Mouse (Mus musculus): ENCODE measurements around the gene Fyn. TPM values are rescaled to one million over a fixed set of nuclear protein-coding genes. Genes with fewer than 3 reads are reported as not detected.

Gene Fyn
- polyA plus RNA-seq, 1 experiment, result 107 TPM

- TF ChIP-seq CTCF (IDR thresholded peaks at IDR 0.05; ENCODE audit: extremely low read depth, insufficient read depth, low read length), result no peak
- TF ChIP-seq POLR2A (IDR thresholded peaks at IDR 0.05; ENCODE audit: extremely low read depth, insufficient read depth, low read length), result no peak
- Histone ChIP-seq H3K4me3 (ENCODE audit: insufficient read depth, low read length) (no peak overlapping the region), H3K27ac (ENCODE audit: insufficient read depth, low read length) (no peak overlapping the region), H3K4me1 (ENCODE audit: control insufficient read depth, insufficient read depth, low read length) (no peaks in the 10 kb centered on the region)
These were observed 211.8 kb downstream of the Fyn start for GRCm38 (mm10) chr10:39580477-39580876.

DNA sequence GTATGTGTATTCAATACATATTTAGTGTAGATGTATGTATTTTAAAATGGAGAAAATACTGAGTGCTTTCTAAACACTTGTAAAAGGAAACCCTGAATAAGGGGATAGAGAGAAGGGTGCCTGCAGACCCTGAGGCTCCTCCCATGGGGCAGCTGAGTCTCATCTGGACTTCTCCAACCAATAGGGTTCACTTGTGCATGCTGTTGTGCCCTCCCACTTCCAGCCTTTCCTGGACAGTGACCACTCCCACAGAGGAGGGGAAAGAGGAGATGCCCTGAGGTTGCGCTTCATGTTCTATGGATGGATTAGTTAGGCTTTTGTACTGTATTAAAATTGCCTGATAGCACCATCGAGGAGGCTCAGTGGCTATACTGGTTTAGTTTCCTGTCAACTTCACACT, 213.7 kb downstream of the Fyn start:
- H3K27ac ChIP-seq (ENCODE audit: insufficient read depth, low read length), result no peak overlapping the region
- H3K4me1 ChIP-seq (ENCODE audit: control insufficient read depth, insufficient read depth, low read length), result no peaks in the 10 kb centered on the region
- no peak for TF ChIP-seq POLR2A (IDR thresholded peaks at IDR 0.05; ENCODE audit: extremely low read depth, insufficient read depth, low read length)
- H3K4me3 ChIP-seq (ENCODE audit: insufficient read depth, low read length), result no peak overlapping the region

GRCm38 (mm10) chr10:39583718-39584117, 215.1 kb downstream of the Fyn start:
- TF ChIP-seq POLR2A (IDR thresholded peaks at IDR 0.05; ENCODE audit: extremely low read depth, insufficient read depth, low read length) (no peak), CTCF (IDR thresholded peaks at IDR 0.05; ENCODE audit: extremely low read depth, insufficient read depth, low read length) (no peak)
- Histone ChIP-seq H3K4me3 (ENCODE audit: insufficient read depth, low read length) (no peak overlapping the region), H3K27ac (ENCODE audit: insufficient read depth, low read length) (no peak overlapping the region), H3K4me1 (ENCODE audit: control insufficient read depth, insufficient read depth, low read length) (no peaks in the 10 kb centered on the region)

DNA sequence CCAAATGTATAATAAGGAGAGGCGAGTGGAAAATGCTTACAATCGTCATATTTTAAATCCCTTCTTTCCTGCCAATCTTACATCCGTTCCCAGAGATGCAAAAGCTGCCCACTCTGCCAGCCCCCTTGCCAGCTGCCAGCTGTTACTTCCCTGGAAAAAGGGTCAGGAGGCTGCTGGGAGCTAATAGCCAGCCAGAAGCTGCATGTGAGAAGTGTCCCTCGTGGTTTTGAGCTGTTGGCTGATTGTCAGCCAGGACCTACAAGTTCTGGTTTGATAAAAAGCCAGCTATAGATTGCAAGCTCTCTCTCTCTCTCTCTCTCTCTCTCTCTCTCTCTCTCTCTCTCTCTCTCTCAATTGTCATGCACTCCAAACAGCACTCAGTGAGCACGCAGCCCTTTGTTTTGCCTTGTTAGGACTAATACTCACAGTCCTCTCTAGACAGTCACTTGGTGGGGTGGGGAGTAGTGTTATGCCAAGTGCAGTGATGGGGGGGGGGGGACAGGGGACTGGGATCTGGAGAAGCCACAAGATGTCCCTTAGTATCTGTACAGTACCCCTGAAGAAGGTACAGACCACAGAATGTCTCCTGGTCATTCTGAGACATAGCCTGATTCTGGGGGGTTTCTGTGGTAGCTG, 218.8 kb downstream of the Fyn start:
- Histone ChIP-seq H3K4me1 (ENCODE audit: control insufficient read depth, insufficient read depth, low read length) (no peaks in the 10 kb centered on the region), H3K27ac (ENCODE audit: insufficient read depth, low read length) (no peak overlapping the region), H3K4me3 (ENCODE audit: insufficient read depth, low read length) (no peak overlapping the region)
- no peak for TF ChIP-seq POLR2A (IDR thresholded peaks at IDR 0.05; ENCODE audit: extremely low read depth, insufficient read depth, low read length)
- TF ChIP-seq CTCF (IDR thresholded peaks at IDR 0.05; ENCODE audit: extremely low read depth, insufficient read depth, low read length), result no peak

GRCm38 (mm10) chr10:39587973-39588746, 219.5 kb downstream of the Fyn start:
- no peak overlapping the region for H3K27ac ChIP-seq (ENCODE audit: insufficient read depth, low read length)

GRCm38 (mm10) chr10:39589765-39590546, 221.3 kb downstream of the Fyn start:
- Histone ChIP-seq H3K27ac (ENCODE audit: insufficient read depth, low read length) (no peak overlapping the region), H3K4me1 (ENCODE audit: control insufficient read depth, insufficient read depth, low read length) (no peaks in the 10 kb centered on the region), H3K4me3 (ENCODE audit: insufficient read depth, low read length) (no peak overlapping the region)
- TF ChIP-seq POLR2A (IDR thresholded peaks at IDR 0.05; ENCODE audit: extremely low read depth, insufficient read depth, low read length) (no peak), CTCF (IDR thresholded peaks at IDR 0.05; ENCODE audit: extremely low read depth, insufficient read depth, low read length) (no peak)

More at GRCm38 (mm10) chr10:39587973-39588746, 219.5 kb downstream of the Fyn start:
- TF ChIP-seq POLR2A (IDR thresholded peaks at IDR 0.05; ENCODE audit: extremely low read depth, insufficient read depth, low read length), result no peak
- no peak overlapping the region for H3K4me3 ChIP-seq (ENCODE audit: insufficient read depth, low read length)
- no peaks in the 10 kb centered on the region for H3K4me1 ChIP-seq (ENCODE audit: control insufficient read depth, insufficient read depth, low read length)

GRCm38 (mm10) chr10:39590629-39591028, 222.0 kb downstream of the Fyn start:
- Histone ChIP-seq H3K27ac (ENCODE audit: insufficient read depth, low read length) (no peak overlapping the region), H3K4me1 (ENCODE audit: control insufficient read depth, insufficient read depth, low read length) (no peaks in the 10 kb centered on the region), H3K4me3 (ENCODE audit: insufficient read depth, low read length) (no peak overlapping the region)
- TF ChIP-seq CTCF (IDR thresholded peaks at IDR 0.05; ENCODE audit: extremely low read depth, insufficient read depth, low read length) (no peak), POLR2A (IDR thresholded peaks at IDR 0.05; ENCODE audit: extremely low read depth, insufficient read depth, low read length) (no peak)

- TF ChIP-seq CTCF (IDR thresholded peaks at IDR 0.05; ENCODE audit: extremely low read depth, insufficient read depth, low read length), result no peak
- TF ChIP-seq POLR2A (IDR thresholded peaks at IDR 0.05; ENCODE audit: extremely low read depth, insufficient read depth, low read length), result no peak
- no peak overlapping the region for H3K4me3 ChIP-seq (ENCODE audit: insufficient read depth, low read length)
- H3K27ac ChIP-seq (ENCODE audit: insufficient read depth, low read length), result no peak overlapping the region
- no peaks in the 10 kb centered on the region for H3K4me1 ChIP-seq (ENCODE audit: control insufficient read depth, insufficient read depth, low read length)
These were observed 223.8 kb downstream of the Fyn start for GRCm38 (mm10) chr10:39592501-39592900.

- TF ChIP-seq CTCF (IDR thresholded peaks at IDR 0.05; ENCODE audit: extremely low read depth, insufficient read depth, low read length) (no peak), POLR2A (IDR thresholded peaks at IDR 0.05; ENCODE audit: extremely low read depth, insufficient read depth, low read length) (no peak)
- no peaks in the 10 kb centered on the region for H3K4me1 ChIP-seq (ENCODE audit: control insufficient read depth, insufficient read depth, low read length)
These were observed 226.1 kb downstream of the Fyn start for GRCm38 (mm10) chr10:39594716-39595115.

More at GRCm38 (mm10) chr10:39594716-39595115, 226.1 kb downstream of the Fyn start:
- Histone ChIP-seq H3K4me3 (ENCODE audit: insufficient read depth, low read length) (no peak overlapping the region), H3K27ac (ENCODE audit: insufficient read depth, low read length) (no peak overlapping the region)

Data from cortical plate, adult 2 months (tissue).